Mouse (Mus musculus) kidney, adult 2 months (tissue): ENCODE data around the gene Vps45. TPM values are rescaled to one million over a fixed set of nuclear protein-coding genes. Genes with fewer than 3 reads are reported as not detected.
"Not testable (repeated sequence)": the region's sequence is repeated elsewhere in the genome, so short reads cannot be mapped to it uniquely, and the experiment has no call there.

Source experiments
- DNase-seq: peaks from one replicate; pipeline ENCODE4 v3.0.0; 2021
- H3K27ac ChIP-seq: fragments of 200-500 bp; 2 replicates; pipeline ENCODE4 v1.5.1; 2012; ENCODE audit warnings: low read depth, low read length, control low read depth, inconsistent platforms; ENCODE audit not compliant: insufficient read depth
- H3K27me3 ChIP-seq: fragments of 200-500 bp; replicated peaks from 2 replicates; pipeline ENCODE4 v1.6.1; 2012; ENCODE audit warnings: mild to moderate bottlenecking, moderate library complexity, low read length, inconsistent platforms; ENCODE audit not compliant: control insufficient read depth, insufficient read depth
- H3K36me3 ChIP-seq: fragments of 200-500 bp; 2 replicates; pipeline ENCODE4 v1.6.1; 2012; ENCODE audit warnings: mild to moderate bottlenecking, moderate library complexity, low read length, inconsistent platforms; ENCODE audit not compliant: control insufficient read depth, insufficient read depth
- H3K4me1 ChIP-seq: fragments of 200-500 bp; 2 replicates; pipeline ENCODE4 v1.6.1; 2011; ENCODE audit warnings: low read length; ENCODE audit not compliant: control insufficient read depth, insufficient read depth
- H3K4me3 ChIP-seq: fragments of 200-500 bp; 2 replicates; pipeline ENCODE4 v1.5.1; 2011; ENCODE audit warnings: mild to moderate bottlenecking, low read depth, low read length, control low read depth; ENCODE audit not compliant: insufficient read depth
- CTCF ChIP-seq: fragments of 200-500 bp; conservative IDR thresholded peaks from 2 replicates; pipeline ENCODE4 v1.5.1; 2011; ENCODE audit warnings: low read depth, mild to moderate bottlenecking, control low read depth, low read length, moderate library complexity, mixed read lengths; ENCODE audit not compliant: insufficient read depth, insufficient read length
- POLR2A ChIP-seq: fragments of 200-500 bp; IDR thresholded peaks from one replicate; pipeline ENCODE4 v1.6.1; 2011; ENCODE audit warnings: low read depth, low read length, control low read depth
- WGBS: fragments of 180-500 bp; shearing (Covaris S2); methylation state at CpG from one replicate; pipeline ENCODE4 v1.1.7; 2018; 5-methylcytosine and 5-hydroxymethylcytosine counted together
- polyA plus RNA-seq: library from polyadenylated mRNA; depleted of rRNA; stranded (reverse); fragments of >200 nt; gene quantifications from 2 replicates; pipeline ENCODE4 v1.2.3, GENCODE M21; 2012

Gene Vps45
- polyA plus RNA-seq, 1 experiment, result 7.9 TPM

- Histone ChIP-seq H3K36me3 (no peaks in the 10 kb centered on the region), H3K27ac (no peak overlapping the region), H3K4me1 (no peaks in the 10 kb centered on the region), H3K27me3 (no peaks in the 10 kb centered on the region), H3K4me3 (no peak overlapping the region)
- no peak for TF ChIP-seq POLR2A
- TF ChIP-seq CTCF, result no peak
- 91% methylated on average over 1 of the region's 1 CpGs for WGBS
- no peak for DNase-seq
Measured at GRCm38 (mm10) chr3:95959807-95960206, 98.5 kb downstream of the Vps45 start.

- WGBS, result 75% methylated on average over 5 of the region's 5 CpGs
- TF ChIP-seq POLR2A, result no peak
- peak; percentile 15; the same call in 1 of the 2 replicates for TF ChIP-seq CTCF
- H3K27ac ChIP-seq, result no peak overlapping the region
- DNase-seq, result peak; percentile 42
- no peak overlapping the region for H3K4me3 ChIP-seq
- no peaks in the 10 kb centered on the region for H3K4me1 ChIP-seq
- no peaks in the 10 kb centered on the region for H3K36me3 ChIP-seq
- H3K27me3 ChIP-seq, result no peaks in the 10 kb centered on the region
Measured at GRCm38 (mm10) chr3:95959082-95959481, 99.2 kb downstream of the Vps45 start.

- Histone ChIP-seq H3K27ac (no peak overlapping the region), H3K27me3 (no peaks in the 10 kb centered on the region), H3K4me3 (no peak overlapping the region), H3K4me1 (no peaks in the 10 kb centered on the region), H3K36me3 (no peaks in the 10 kb centered on the region)
- TF ChIP-seq CTCF (no peak), POLR2A (no peak)
- DNase-seq, result peak; percentile 46
- WGBS, result 53% methylated on average over 8 of the region's 8 CpGs
Measured at GRCm38 (mm10) chr3:95957359-95958148, 100.7 kb downstream of the Vps45 start.

- H3K27me3 ChIP-seq, result no peaks in the 10 kb centered on the region
- no peak for TF ChIP-seq CTCF
- TF ChIP-seq POLR2A, result no peak
Measured at GRCm38 (mm10) chr3:95955318-95955717, 102.9 kb downstream of the Vps45 start.

DNA sequence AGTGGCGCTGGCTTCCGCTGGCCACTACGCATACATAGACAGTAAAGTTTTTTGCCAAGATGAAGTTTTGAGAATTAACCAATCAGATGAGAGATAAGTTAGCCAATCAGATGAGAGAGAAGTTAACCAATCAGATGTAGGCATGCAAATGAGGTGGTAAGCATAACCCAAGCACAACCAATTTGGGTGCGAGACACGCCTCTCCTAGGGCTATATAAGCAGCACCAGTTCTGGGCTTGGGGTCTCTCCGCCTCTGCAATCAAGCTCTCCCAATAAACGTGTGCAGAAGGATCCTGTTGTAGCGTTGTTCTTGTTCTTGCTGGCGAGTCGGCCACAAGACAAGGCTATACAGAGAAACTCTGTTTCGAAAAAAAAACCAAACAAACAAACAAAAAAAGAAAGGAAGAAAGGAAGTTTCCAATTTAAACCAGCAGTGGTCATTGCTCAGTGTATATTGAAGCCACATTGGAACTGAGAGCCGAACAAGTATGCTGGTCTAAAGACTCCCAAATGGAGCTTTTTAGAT is 103.6 kb downstream of the Vps45 start:
- H3K4me1 ChIP-seq, H3K36me3 ChIP-seq, H3K4me3 ChIP-seq, DNase-seq, H3K27me3 ChIP-seq, H3K27ac ChIP-seq: not testable (repeated sequence)
- WGBS, result 92% methylated on average over 12 of the region's 12 CpGs

More at GRCm38 (mm10) chr3:95955318-95955717, 102.9 kb downstream of the Vps45 start:
- no peaks in the 10 kb centered on the region for H3K36me3 ChIP-seq
- DNase-seq, result no peak
- WGBS, result 77% methylated on average over 5 of the region's 5 CpGs
- no peak overlapping the region for H3K4me3 ChIP-seq
- H3K27ac ChIP-seq, result no peak overlapping the region
- H3K4me1 ChIP-seq, result no peaks in the 10 kb centered on the region

DNA sequence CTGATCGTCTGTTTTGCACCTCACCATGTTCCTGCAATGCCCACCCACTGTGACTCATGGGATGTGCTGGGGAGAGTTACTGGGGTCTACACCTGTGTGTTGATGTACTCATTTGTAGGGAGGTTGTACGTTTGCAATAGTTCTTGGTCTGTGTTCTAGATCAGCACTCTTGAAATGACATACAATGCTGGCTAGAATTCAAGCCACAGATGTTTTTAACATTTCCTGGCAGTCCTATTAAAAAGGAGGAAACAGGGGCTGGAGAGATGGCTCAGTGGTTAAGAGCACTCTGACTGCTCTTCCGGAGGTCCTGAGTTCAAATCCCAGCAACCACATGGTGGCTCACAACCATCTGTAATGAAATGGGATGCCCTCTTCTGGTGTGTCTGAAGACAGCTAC is 104.7 kb downstream of the Vps45 start:
- TF ChIP-seq CTCF, result no peak
- TF ChIP-seq POLR2A, result no peak
- Histone ChIP-seq H3K4me3 (no peak overlapping the region), H3K36me3 (no peaks in the 10 kb centered on the region), H3K27me3 (no peaks in the 10 kb centered on the region), H3K4me1 (no peaks in the 10 kb centered on the region), H3K27ac (no peak overlapping the region)
- 76% methylated on average over 3 of the region's 3 CpGs for WGBS
- DNase-seq, result no peak

DNA sequence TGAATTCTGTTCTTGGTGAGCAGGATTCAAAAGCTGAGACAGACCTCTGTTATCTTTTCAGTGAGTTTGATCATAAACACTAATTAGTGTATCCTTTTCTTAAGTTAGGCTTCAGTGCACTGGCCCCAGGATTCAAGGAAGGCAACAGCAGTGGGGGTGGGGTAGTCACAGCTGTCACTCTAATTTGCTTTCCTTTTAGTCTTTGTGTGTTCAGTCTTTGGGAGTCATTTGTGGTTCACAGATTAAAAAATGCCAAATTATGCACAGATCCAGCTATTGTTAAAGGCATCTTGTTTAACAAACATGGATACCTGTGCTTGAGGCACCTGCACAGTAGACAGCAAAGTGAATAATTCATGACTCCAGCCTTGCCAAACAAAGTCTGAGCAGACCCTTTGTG is 105.2 kb downstream of the Vps45 start:
- no peaks in the 10 kb centered on the region for H3K36me3 ChIP-seq
- no peak overlapping the region for H3K27ac ChIP-seq
- DNase-seq, result no peak
- H3K4me1 ChIP-seq, result no peaks in the 10 kb centered on the region
- TF ChIP-seq POLR2A (no peak), CTCF (no peak)
- no peaks in the 10 kb centered on the region for H3K27me3 ChIP-seq
- H3K4me3 ChIP-seq, result no peak overlapping the region

DNA sequence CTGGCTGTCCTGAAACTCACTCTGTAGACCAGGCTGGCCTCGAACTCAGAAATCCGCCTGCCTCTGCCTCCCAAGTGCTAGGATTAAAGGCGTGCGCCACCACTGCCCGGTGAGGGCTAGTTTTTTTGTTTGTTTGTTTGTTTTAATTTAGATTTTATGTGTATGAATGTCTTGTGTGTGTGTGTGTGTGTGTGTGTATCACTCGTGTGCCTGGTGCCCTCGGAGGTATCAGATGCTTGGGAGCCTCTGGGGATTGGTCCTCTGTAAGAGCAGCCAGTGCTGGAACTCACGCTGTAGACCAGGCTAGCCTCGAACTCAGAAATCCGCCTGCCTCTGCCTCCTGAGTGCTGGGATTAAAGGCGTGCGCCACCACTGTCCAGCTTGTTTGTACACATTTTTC is 106.7 kb downstream of the Vps45 start:
- not testable (repeated sequence) for DNase-seq, H3K36me3 ChIP-seq, H3K27me3 ChIP-seq, H3K4me1 ChIP-seq
- Histone ChIP-seq H3K27ac (peak overlapping the region; percentile 95), H3K4me3 (peak overlapping the region; percentile 63)
- 71% methylated on average over 12 of the region's 12 CpGs for WGBS
